Mouse (Mus musculus) common myeloid progenitor, adult 5-6 weeks (primary cell): Measurements from ENCODE around the gene Fst. TPM values are rescaled to one million over a fixed set of nuclear protein-coding genes. Genes with fewer than 3 reads are reported as not detected.

Experiments
- ATAC-seq: replicated peaks from 2 replicates; pipeline ENCODE4 v1.8.0; 2016; ENCODE audit warnings: low read depth, mild to moderate bottlenecking, moderate TSS enrichment, inconsistent platforms; ENCODE audit not compliant: poor library complexity, severe bottlenecking
- total RNA-seq: library from RNA; stranded (forward); fragments of 200-1000, 187-1606 nt; gene quantifications from 2 replicates; pipeline ENCODE4 v1.2.3, GENCODE M21; 2017

Fst gene
- not detected in 2 replicates for total RNA-seq

DNA sequence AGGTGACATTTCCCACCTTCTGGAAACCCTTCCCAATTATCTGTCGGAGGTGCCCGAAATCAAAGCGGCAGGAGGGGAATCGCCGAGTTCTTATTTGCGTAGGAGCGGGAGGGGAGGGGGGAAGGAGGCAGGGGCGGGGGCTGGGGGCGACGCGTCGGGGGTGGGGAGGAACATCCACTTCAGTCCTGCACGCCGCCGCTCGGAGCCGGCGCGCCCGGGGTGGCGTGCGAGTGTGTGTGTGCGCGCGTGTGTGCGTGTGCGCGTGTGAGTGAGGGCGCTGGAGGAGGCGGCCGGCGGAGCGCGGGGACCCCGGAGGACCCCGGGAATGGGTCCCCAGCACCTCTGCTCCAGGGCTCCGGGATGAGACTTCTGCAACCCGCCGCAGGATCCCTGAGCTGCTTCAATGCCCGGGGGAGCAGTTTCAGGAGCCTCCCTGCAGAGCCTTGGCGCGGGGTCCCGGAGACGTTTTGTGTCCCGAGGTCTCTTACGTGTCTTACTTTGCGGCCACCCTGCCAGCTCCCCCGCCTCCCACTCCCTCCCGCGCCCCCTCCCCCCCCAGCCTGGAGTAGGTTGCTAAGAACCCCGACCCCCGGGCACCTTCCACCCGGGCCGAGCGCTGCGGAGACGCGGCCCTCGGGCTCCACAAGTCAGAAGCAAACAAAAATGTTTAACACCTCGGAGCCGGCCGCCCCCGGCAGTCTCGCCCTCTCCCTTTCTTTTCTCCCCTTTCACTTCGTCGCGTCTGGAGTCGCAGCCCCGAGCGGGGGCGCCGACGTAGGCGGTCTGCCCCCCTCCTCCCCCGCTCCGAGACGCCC is at the start of gene Fst:
Gene Fst (minus strand): TSS at position 66 of the 815 bp plus-strand sequence.
- no peak for ATAC-seq

DNA sequence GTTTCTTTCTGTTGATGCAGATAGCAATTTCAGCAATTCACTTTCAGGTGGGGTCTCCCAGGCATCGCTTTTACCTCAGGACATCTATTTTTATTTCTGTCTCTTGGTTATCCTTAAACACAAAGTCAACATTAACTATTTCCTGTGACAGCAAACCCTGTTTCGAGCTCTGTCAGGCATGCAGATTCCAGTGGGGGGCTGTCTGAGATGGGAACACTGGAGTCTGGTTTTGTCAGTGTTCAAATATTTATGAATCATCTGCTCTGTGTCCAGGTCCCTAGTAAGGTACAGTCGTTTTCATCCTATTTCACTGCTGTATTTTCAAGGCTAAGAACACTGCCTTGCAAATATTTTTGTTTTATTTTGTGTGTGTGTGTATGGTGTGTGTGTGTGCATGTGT is 35.1 kb upstream of the Fst start:
- no peak for ATAC-seq

DNA sequence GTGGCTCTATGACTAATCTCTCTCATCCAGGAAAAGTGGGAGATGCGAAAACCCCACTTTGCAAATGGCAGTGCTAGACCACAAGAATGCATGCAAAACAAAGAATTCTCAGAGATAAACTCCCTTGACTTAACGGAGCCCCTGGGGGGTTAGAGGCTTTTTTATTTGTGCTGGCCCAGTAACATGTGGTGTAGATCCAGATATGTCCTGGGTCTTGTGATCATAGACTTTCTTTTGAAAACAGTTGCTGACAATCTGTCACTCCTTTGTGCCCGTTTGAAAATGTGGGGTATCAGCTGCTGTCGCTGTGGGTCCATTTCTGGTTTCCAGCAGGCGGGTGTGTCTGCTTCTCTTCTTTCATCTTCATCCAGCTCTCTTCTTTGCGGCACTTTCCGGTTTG is 29.4 kb upstream of the Fst start:
- ATAC-seq = no peak

DNA sequence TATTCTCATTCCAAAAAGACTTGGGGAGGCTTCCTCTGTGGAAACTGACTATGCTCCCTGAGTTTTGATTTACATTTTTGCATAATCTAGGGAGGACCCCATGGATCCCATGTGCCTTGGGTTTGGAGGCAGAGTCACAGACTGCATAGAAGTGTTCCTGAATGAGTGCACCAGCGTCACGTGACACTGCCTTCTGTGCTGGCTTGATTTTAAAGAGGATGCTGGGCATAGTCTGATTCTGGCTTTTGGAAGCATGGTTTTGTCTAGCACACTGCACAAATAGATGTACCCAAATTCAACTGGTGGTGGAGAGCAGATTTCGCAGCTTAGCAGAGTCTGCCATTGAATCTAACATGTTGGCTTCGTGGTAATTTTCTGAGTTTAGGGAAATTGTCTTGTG is 19.6 kb upstream of the Fst start:
- ATAC-seq = no peak

DNA sequence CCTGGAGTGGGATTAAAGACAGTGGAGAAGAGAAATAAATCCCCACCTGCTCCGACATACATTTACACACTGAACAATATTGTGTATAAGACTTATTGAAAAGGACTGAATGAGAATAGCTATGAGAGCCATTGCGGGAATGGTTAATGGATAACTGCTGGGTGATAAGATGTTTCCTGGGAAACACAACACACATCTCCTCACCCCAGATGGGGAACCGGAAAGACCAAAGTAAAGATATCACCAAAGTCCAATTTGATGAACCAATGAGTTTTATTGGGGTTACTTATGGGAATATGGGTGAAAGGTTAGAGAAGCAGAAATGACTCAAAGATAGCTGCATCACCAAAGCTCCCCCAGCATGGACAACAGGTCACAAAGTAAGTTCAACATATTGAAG is 11.2 kb upstream of the Fst start:
- no peak for ATAC-seq

DNA sequence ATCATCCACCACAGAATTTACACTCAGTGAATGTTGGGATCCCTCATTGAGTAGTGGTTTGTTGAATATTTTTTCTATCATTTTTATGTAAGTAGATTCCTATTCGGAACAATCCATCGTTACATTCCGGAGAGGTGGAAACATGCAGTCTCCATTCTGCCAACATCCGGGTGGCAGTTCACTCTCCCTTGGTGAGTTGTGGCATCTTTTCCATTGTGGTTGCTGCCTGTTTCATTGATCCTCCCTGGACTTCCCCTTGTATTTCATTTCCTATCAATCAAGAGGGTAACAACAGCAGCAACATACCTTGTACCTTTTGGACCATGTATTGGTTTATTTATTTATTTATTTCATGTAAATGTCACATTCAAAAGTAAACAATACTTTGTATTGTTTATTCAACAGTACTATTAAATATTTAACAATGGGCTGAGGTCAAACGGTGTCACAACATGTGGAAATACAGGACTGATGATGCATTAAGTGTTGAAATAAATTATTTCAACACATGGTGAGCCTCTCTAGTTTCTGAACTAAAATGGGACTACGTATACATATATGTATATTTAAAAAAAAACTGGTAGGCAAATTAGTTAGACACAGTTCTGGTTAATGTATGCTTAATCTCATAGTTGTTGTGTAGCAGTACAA is 7.6 kb upstream of the Fst start:
- ATAC-seq = no peak

DNA sequence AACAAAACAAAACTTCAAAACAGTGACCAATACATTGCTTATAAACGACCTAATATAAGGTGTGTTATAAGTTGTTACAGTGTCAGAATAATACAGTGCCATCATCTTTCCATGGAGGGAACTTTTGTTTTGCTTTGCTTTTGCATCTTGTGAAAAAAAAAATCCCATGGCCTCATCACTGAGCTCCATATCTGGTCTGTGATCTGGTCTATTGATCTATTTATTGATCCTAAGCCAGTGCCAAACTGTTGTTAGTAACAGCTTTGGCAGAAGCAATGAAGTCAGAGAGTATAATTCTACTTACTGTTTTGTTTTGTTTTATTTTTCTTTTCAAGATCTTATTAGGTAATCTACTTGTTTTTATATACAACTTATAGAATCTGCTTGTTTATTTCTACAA is 6.6 kb upstream of the Fst start:
- ATAC-seq = no peak

DNA sequence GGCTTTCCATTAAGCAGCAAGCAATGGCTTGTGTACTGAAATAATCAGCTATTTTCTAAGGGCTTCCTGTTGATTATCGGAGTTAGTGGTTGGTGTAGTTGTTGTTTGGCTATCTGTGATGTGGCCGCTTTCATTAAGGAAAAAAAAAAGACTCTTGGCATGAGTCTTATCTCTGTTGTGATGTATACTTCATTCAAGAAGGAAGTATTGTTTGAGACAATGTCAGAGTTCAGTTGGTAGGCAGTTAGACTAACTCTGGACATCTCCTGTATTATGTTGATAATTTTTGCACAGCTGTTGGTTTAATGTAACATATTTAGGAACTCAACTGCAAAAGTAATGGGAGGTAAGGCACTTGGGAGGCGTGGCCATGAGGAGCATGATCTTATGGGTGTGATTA is 6.1 kb upstream of the Fst start:
- ATAC-seq = no peak

DNA sequence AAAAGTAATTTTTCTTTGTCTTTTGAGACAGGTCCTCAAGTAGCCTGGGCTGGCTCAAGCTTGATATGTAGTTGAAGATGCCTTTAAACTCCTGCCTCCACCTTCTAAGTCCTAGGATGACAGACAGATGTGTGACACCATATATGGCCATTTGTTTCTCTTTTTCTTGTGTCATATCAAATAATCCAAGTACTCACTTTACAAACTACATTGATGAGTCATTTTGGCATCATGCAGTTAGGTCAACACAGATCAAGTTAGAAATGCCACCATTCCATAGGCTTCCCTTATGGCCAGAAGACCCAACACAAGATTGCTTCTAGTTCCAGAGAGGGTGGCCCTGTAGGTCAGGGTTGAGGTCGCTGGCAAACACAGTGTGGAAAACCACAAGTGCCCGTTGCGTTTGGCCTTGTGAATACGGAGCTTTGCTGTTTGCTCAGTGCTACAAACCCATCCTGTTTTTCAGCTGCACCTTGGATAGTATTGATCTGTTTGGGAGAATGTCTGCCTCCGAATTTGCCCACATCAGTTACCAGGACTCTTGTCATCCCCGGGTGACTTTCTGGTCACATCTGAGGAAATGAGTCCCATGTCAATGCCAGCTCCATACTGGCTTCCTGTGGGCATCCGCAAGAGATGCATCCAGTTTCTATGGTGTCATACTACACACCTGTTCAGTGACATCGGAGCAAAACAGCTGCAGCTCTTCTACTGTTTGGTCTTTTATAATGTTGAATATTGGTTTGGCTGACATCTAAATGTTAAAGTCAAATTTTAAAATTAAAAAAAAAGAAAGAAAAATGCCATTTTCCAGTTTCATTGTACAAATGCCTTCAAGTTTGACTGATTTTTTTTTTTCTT is 4.0 kb upstream of the Fst start:
- no peak for ATAC-seq

DNA sequence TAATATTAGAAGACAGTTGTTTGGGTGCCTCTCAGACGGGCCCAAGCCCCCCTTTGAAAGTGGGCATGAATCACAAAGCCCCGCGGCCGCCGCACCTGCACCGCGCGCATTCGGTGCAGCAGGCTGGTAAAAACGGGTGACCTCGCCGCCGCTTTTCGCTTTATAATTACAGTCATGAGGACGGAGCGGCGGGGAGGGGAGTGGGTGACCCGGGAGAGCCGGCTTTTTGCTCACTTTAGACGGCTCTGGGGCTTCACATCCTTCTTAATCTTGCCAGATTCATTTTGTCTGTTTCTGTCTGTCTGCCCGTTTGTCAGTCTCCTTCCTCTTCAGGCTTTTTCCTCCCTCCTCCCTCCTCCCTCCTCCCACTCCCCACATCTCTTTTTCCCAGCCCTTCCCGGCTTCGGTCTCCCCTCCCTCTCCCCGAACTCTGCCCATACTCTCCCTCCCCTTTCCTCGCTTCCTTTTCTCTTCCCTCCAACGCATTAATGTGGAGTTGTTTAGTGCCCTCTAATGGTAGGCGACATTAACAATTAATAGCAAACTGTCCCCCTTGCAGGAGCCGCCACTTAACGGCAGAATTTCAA is 1.6 kb upstream of the Fst start:
- ATAC-seq = peak; percentile 43

DNA sequence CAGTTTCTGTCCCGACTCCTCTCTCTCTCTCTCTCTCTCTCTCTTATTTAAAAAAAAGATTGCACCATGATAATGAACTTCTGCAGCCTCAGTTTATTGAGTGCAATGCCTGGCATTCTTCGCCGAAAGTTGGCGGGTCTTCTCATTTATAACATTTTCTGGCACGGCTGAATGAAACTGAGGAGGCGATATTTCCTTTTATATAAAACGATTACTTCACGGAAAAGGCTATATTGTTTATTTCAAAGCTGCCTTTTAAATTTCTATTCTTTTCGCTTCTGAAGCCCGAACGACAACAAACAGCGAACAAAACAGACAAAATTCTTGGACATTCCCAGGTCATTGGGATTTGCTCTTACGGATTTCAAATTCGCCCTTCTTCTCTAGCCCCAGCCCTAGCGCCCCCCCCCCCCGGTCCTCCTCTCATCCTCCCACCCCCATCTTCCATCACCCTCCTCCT is 980 bp upstream of the Fst start:
- no peak for ATAC-seq

DNA sequence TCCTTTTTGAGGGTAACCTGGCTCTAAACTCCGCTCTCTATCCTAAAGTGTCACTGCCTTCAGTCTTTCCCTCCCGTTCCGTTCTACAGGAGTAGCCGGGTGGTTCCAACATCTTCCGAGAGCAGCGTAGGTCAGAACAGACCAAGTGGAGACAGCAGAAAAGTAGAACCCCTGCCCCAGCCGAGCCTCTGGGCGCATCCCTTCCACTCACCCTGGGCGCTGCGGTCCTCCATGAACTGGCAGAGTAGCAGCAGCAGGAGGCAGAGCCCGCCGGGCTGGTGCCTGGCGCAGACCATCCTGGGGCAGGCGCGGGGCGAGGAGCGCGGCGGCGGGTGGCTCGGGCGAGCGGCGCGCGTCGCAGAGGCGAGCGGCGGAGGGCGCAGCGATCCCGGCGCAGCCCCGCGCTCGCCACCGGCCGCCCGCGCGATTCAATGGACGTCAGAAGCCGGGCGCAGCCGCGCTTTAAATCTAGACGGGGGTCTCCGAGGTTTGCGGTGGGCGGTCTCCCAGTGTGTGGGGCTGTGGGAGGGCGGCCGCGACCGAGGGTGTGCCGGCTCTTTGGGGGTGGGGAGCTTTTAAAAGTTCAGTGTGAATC is 363 bp downstream of the Fst start:
- peak; percentile 37 for ATAC-seq

DNA sequence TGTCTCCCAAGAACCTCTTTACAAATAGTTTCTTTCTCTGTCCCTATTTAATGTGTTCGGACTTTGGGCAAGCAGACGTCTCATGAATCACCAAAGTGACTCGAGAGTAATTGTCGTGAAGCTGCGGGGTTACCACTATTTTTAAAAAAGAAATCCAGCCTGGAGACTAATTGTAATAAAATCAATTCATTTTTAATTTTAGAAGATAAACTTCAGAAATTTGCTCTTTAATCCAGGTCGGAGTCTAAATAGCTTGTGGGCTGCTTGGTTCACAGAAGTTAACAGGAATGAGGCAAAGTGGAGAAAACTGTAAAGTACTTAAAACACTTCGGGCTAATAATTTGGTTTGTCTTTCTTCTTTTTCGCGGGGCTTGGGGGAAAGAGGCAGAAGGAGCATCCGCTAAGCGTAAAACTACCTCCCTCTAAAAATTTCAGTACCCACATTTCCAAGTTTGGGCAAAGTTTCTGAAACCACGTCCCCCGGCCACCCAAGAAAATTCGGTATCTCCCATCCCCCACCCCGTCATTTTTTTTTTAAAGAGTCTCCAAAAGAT is 1.1 kb downstream of the Fst start:
- ATAC-seq = no peak

DNA sequence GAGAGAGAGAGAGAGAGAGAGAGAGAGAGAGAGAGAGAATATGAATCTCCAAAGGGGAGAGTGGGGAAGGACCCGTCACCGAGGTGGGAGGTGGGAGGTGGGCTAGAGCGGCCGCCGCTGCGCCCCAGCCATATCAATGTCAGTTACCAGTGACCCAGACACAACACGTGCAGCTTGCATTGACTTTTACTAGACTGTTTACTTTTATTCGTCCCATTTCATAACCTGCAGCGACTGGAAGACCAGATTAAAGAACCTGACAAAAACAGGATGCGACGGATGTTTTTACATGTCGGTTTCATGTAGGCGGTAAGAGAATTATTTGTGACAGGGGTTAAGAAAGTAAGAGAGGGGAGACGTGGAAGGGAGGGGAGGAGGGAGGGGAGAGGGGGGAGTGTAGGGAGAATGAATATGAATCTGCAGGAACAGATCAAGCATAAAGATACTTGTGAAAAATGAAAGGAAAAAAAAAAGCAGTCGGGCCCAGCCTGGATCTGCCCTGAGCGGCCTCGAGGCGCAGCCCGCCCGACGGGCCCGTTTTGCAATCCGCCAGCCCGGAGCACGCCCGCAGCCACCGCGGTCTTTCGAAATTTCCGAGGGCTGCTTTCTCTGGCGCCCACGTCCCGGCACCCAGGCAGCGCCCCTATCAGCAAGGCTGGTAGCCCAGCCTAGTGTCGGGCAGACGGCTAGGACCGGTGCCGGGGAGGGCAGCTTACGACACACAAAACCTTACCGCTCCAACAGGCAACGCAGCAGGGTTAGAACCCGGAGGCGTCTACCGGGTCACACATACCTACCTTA is 1.8 kb downstream of the Fst start:
- ATAC-seq = peak; percentile 76

DNA sequence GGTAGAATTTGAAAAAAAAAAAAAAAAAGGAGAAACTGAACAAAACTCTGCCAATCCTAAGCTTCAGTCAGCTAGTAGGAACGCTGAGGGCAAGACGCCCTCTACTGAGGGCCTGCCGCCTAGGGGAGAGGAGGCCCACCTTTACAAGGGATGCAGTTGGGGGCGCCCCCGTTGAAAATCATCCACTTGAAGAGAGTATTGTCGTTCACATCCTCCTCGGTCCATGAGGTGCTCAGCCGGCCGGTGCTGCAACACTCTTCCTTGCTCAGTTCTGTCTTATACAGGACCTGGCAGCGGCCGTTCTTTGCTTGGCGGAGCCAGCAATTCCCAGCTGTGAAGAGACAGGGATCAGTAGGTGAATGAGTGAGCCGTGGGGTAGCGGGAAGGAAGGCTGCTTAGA is 2.5 kb downstream of the Fst start:
- peak; percentile 13; the same call in 1 of the 2 replicates for ATAC-seq

DNA sequence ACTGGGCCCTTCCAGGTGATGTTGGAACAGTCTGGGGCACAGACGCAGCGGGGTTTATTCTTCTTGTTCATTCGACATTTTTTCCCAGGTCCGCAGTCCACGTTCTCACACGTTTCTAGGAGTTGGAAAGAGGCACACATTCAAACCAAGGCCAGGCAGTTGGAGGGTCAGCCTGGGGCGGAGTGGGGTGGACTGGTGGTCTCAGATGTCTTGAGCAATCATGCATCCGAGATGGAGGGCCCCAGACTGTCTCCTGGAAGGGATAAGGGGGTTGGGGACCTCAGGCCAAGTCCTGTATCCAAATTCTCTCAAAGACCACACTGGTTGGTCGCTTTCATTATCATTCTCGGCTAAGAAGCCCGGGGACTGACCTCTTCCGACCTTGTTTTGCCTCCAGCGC is 3.0 kb downstream of the Fst start:
- no peak for ATAC-seq

DNA sequence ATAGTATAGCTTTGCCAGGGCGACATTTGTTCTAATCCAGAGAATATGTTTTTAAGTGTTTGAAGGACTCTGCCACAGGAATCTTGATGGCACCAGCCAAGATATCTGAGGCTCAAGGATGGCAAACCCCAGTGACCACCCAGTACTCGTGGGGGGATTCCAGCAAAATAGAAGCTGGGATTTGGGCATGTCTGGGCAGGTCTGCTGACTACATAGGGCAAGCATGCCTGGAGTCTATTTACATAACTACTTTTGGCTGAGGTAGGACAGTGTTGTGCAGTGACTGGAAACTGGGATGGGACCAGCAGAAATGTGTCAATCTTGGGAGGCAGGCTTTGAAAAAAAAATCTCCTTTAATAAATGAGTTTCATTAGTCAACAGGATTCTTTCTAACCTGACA is 11.5 kb downstream of the Fst start:
- no peak for ATAC-seq

DNA sequence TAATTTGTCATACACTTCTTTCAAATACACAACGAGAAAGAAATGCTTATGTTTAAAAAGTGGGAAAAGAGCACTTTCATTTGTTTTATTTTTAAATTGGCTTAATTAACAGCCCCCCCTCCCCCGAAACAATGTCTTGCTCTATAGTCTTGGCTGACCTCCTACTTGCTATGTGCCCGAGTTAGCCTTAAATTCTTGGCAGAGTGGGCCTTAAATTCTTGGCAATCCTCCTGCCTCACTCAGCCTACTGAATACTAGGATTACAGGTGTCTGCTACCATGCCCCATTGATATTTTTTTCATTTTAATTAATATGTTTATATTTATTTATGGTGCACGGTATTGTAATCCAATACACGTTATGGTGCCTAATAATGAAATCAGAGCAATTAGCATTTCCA is 26.3 kb downstream of the Fst start:
- ATAC-seq = no peak

DNA sequence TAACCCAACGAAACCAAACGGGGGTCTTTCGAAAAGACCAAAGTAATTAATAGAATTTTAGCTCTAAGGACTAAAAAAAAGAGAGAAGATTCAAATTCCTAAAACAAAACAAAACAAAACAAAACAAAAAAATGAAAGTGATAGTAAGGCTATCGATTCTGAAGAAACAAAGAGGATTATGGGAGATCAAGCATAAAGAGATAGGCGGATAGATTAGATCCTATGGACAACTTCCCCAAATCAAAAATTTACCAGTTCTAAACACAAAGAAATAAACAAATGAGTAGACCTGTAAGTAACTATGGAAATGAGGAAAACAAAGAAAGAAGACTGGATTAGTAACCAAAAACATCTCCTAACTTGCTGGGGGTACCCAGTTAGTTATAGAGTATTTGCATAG is 33.5 kb downstream of the Fst start:
- no peak for ATAC-seq
